Mouse (Mus musculus) limb, embryonic 12.5 days (tissue): ENCODE results near the gene Lin52. TPM values are rescaled to one million over a fixed set of nuclear protein-coding genes. Genes with fewer than 3 reads are reported as not detected.

Source experiments
- ATAC-seq: fragments of 200-750 bp; cut with Nextera tagmentation; 2 replicates; pipeline ENCODE4 v1.8.0; 2017; ENCODE audit warnings: low read depth, moderate TSS enrichment; ENCODE audit not compliant: insufficient number of reproducible peaks, insufficient read depth, low FRiP score, low TSS enrichment
- H3K27ac ChIP-seq: fragments of 300-500 bp; sonication (generic); 2 replicates; pipeline ENCODE4 v1.5.1; 2016; ENCODE audit warnings: mild to moderate bottlenecking, moderate library complexity
- H3K27me3 ChIP-seq: fragments of 300-500 bp; sonication (generic); 2 replicates; pipeline ENCODE4 v1.6.1; 2016; ENCODE audit warnings: mild to moderate bottlenecking, moderate library complexity
- H3K36me3 ChIP-seq: fragments of 300-500 bp; sonication (generic); 2 replicates; pipeline ENCODE4 v1.6.1; 2016; ENCODE audit warnings: mild to moderate bottlenecking, moderate library complexity
- H3K4me1 ChIP-seq: fragments of 300-500 bp; sonication (generic); replicated peaks from 2 replicates; pipeline ENCODE4 v1.6.1; 2016
- H3K4me2 ChIP-seq: fragments of 300-500 bp; sonication (generic); 2 replicates; pipeline ENCODE4 v1.6.1; 2016; ENCODE audit warnings: mild to moderate bottlenecking, moderate library complexity
- H3K4me3 ChIP-seq: fragments of 300-500 bp; sonication (generic); replicated peaks from 2 replicates; pipeline ENCODE4 v1.5.1; 2016; ENCODE audit warnings: mild to moderate bottlenecking
- H3K9ac ChIP-seq: fragments of 300-500 bp; sonication (generic); replicated peaks from 2 replicates; pipeline ENCODE4 v1.6.1; 2016; ENCODE audit warnings: mild to moderate bottlenecking, moderate library complexity
- H3K9me3 ChIP-seq: fragments of 300-500 bp; sonication (generic); 2 replicates; pipeline ENCODE4 v1.6.1; 2016; ENCODE audit warnings: mild to moderate bottlenecking, moderate library complexity
- WGBS: fragments of 180-500 bp; shearing (Covaris S2); methylation state at CpG from one replicate; pipeline ENCODE4 v1.1.7; 2016; 5-methylcytosine and 5-hydroxymethylcytosine counted together
- polyA plus RNA-seq: library from polyadenylated mRNA; unstranded; fragments of >200 nt; fragmentation: Nextera tagmentation; extraction: Ambion mirVana; gene quantifications from 2 replicates; pipeline ENCODE4 v1.2.1, GENCODE M21; 2016

Gene Lin52
- polyA plus RNA-seq, 1 experiment from 2014 or later, result 30.6 TPM

DNA sequence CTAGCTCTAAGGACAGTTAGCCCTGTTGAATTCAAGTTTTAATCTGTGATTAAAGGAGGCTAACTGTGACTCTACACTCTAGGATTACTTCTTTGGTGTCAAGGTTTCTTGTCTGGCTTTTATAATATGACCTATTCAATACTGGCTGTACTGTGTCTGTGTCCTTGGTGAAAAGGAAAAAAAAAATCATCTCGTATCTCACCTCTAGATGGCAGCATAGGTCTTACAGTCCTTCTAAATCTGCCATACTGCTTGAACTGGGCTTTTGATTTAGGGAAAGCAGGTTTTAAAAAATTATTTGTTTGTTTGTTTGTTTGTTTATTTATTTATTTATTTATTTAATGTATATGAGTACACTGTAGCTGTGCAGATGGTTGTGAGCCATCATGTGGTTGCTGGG is 17.5 kb downstream of the Lin52 start:
- Histone ChIP-seq H3K27me3 (no peaks in the 10 kb centered on the region), H3K36me3 (peaks cover 43% of the 10 kb centered on the region), H3K4me1 (no peaks in the 10 kb centered on the region), H3K27ac (no peak overlapping the region), H3K9me3 (no peaks in the 10 kb centered on the region), H3K4me3 (no peak overlapping the region), H3K9ac (no peak overlapping the region), H3K4me2 (no peak overlapping the region)
- WGBS, result 0% methylated on average over 1 of the region's 1 CpGs
- ATAC-seq, result no peak

- H3K27me3 ChIP-seq, result no peaks in the 10 kb centered on the region
- no peak overlapping the region for H3K4me2 ChIP-seq
- H3K36me3 ChIP-seq, result 0 out of 2 replicates have a peak, but pooled peaks cover 11% of the 10 kb centered on the region
- WGBS, result 91% methylated on average over 7 of the region's 7 CpGs
- no peaks in the 10 kb centered on the region for H3K4me1 ChIP-seq
- H3K9me3 ChIP-seq, result no peaks in the 10 kb centered on the region
- no peak overlapping the region for H3K4me3 ChIP-seq
- no peak overlapping the region for H3K9ac ChIP-seq
- no peak overlapping the region for H3K27ac ChIP-seq
- no peak for ATAC-seq
These were observed 27.7 kb downstream of the Lin52 start for GRCm38 (mm10) chr12:84478937-84479336.

- no peaks in the 10 kb centered on the region for H3K27me3 ChIP-seq
- WGBS, result 74% methylated on average over 2 of the region's 2 CpGs
- no peak overlapping the region for H3K9ac ChIP-seq
- no peak for ATAC-seq
- H3K36me3 ChIP-seq, result 0 out of 2 replicates have a peak, but pooled peaks cover 9% of the 10 kb centered on the region
- H3K4me2 ChIP-seq, result no peak overlapping the region
- H3K4me3 ChIP-seq, result no peak overlapping the region
- no peaks in the 10 kb centered on the region for H3K9me3 ChIP-seq
- no peaks in the 10 kb centered on the region for H3K4me1 ChIP-seq
- no peak overlapping the region for H3K27ac ChIP-seq
These were observed 30.0 kb downstream of the Lin52 start for GRCm38 (mm10) chr12:84481251-84481650.

GRCm38 (mm10) chr12:84482778-84483585 is 31.8 kb downstream of the Lin52 start:
- Histone ChIP-seq H3K27me3 (no peaks in the 10 kb centered on the region), H3K4me3 (no peak overlapping the region), H3K4me1 (peaks cover 9% of the 10 kb centered on the region), H3K4me2 (no peak overlapping the region), H3K9ac (no peak overlapping the region), H3K36me3 (0 out of 2 replicates have a peak, but pooled peaks cover 9% of the 10 kb centered on the region), H3K9me3 (no peaks in the 10 kb centered on the region), H3K27ac (no peak overlapping the region)
- no peak for ATAC-seq
- 49% methylated on average over 14 of the region's 14 CpGs for WGBS

GRCm38 (mm10) chr12:84487324-84488056 is 36.3 kb downstream of the Lin52 start:
- no peaks in the 10 kb centered on the region for H3K27me3 ChIP-seq
- 17% methylated on average over 8 of the region's 8 CpGs for WGBS
- no peak overlapping the region for H3K9ac ChIP-seq
- no peaks in the 10 kb centered on the region for H3K36me3 ChIP-seq
- ATAC-seq, result no peak
- no peaks in the 10 kb centered on the region for H3K9me3 ChIP-seq
- peaks cover 10% of the 10 kb centered on the region for H3K4me1 ChIP-seq
- H3K4me3 ChIP-seq, result no peak overlapping the region
- H3K4me2 ChIP-seq, result no peak overlapping the region
- no peak overlapping the region for H3K27ac ChIP-seq

GRCm38 (mm10) chr12:84496795-84497194 is 45.6 kb downstream of the Lin52 start:
- no peaks in the 10 kb centered on the region for H3K36me3 ChIP-seq
- no peaks in the 10 kb centered on the region for H3K9me3 ChIP-seq
- no peak overlapping the region for H3K27ac ChIP-seq
- H3K4me1 ChIP-seq, result no peaks in the 10 kb centered on the region
- H3K4me3 ChIP-seq, result no peak overlapping the region
- H3K4me2 ChIP-seq, result no peak overlapping the region
- H3K9ac ChIP-seq, result no peak overlapping the region
- WGBS, result 95% methylated on average over 1 of the region's 1 CpGs
- ATAC-seq, result no peak
- no peaks in the 10 kb centered on the region for H3K27me3 ChIP-seq

- no peaks in the 10 kb centered on the region for H3K36me3 ChIP-seq
- 71% methylated on average over 8 of the region's 8 CpGs for WGBS
- no peaks in the 10 kb centered on the region for H3K9me3 ChIP-seq
- ATAC-seq, result no peak
- no peak overlapping the region for H3K4me3 ChIP-seq
- H3K4me2 ChIP-seq, result no peak overlapping the region
- no peak overlapping the region for H3K9ac ChIP-seq
- H3K27ac ChIP-seq, result no peak overlapping the region
- no peaks in the 10 kb centered on the region for H3K4me1 ChIP-seq
- no peaks in the 10 kb centered on the region for H3K27me3 ChIP-seq
These were observed 49.5 kb downstream of the Lin52 start for GRCm38 (mm10) chr12:84500528-84501263.

GRCm38 (mm10) chr12:84501278-84501677 is 50.1 kb downstream of the Lin52 start:
- 0 out of 2 replicates have a peak, but pooled peaks cover 2% of the 10 kb centered on the region for H3K36me3 ChIP-seq
- no peaks in the 10 kb centered on the region for H3K4me1 ChIP-seq
- no peak overlapping the region for H3K4me3 ChIP-seq
- WGBS, result 77% methylated on average over 4 of the region's 4 CpGs
- no peak for ATAC-seq
- H3K9ac ChIP-seq, result no peak overlapping the region
- no peak overlapping the region for H3K4me2 ChIP-seq
- H3K27me3 ChIP-seq, result no peaks in the 10 kb centered on the region
- H3K9me3 ChIP-seq, result no peaks in the 10 kb centered on the region
- no peak overlapping the region for H3K27ac ChIP-seq

DNA sequence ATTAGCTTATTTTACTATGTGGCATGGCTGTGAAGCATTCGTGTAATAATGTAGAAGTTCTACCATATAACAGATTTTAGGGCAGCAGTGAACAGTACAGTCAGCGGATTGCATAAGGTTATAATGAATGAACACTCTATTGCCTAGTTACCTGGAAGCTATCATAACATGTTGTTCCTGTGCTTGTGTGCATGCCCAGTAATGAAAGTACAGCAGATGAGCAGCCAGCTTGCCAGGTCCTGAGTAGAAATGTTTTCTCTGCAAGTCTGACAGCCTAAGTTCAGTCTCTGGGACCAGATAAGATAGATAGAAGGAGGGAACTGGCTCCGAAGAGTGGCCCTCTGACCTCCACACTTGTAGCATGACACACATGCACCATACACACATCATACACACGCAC is 55.6 kb downstream of the Lin52 start:
- H3K9ac ChIP-seq, result no peak overlapping the region
- no peak overlapping the region for H3K27ac ChIP-seq
- H3K4me3 ChIP-seq, result no peak overlapping the region
- no peak for ATAC-seq
- 0 out of 2 replicates have a peak, but pooled peaks cover 3% of the 10 kb centered on the region for H3K36me3 ChIP-seq
- H3K9me3 ChIP-seq, result no peaks in the 10 kb centered on the region
- no peaks in the 10 kb centered on the region for H3K4me1 ChIP-seq
- H3K4me2 ChIP-seq, result no peak overlapping the region
- WGBS, result 87% methylated on average over 4 of the region's 4 CpGs
- H3K27me3 ChIP-seq, result no peaks in the 10 kb centered on the region

GRCm38 (mm10) chr12:84512016-84512415 is 60.8 kb downstream of the Lin52 start:
- H3K27ac ChIP-seq, result no peak overlapping the region

GRCm38 (mm10) chr12:84515486-84515885 is 64.3 kb downstream of the Lin52 start:
- no peak overlapping the region for H3K4me3 ChIP-seq
- H3K27me3 ChIP-seq, result no peaks in the 10 kb centered on the region
- 0 out of 2 replicates have a peak, but pooled peaks cover 4% of the 10 kb centered on the region for H3K9me3 ChIP-seq
- H3K4me1 ChIP-seq, result no peaks in the 10 kb centered on the region
- H3K9ac ChIP-seq, result no peak overlapping the region
- WGBS, result 88% methylated on average over 4 of the region's 4 CpGs
- H3K4me2 ChIP-seq, result no peak overlapping the region
- ATAC-seq, result no peak
- no peak overlapping the region for H3K27ac ChIP-seq
- H3K36me3 ChIP-seq, result peaks cover 3% of the 10 kb centered on the region; the same call in 1 of the 2 replicates

More at GRCm38 (mm10) chr12:84512016-84512415, 60.8 kb downstream of the Lin52 start:
- Histone ChIP-seq H3K4me2 (no peak overlapping the region), H3K4me1 (no peaks in the 10 kb centered on the region), H3K36me3 (no peaks in the 10 kb centered on the region), H3K9ac (no peak overlapping the region), H3K4me3 (no peak overlapping the region), H3K9me3 (0 out of 2 replicates have a peak, but pooled peaks cover 4% of the 10 kb centered on the region), H3K27me3 (no peaks in the 10 kb centered on the region)
- no peak for ATAC-seq
- WGBS, result 68% methylated on average over 3 of the region's 3 CpGs
